Mouse (Mus musculus): ENCODE measurements around the gene Spib. TPM values are rescaled to one million over a fixed set of nuclear protein-coding genes. Genes with fewer than 3 reads are reported as not detected.

Spib gene
- total and polyA plus RNA-seq, 2 experiments: 0.18 to 1.9 TPM

- Histone ChIP-seq H3K4me3 (ENCODE audit: insufficient read depth, low read depth, low read length) (no peak overlapping the region), H3K36me3 (ENCODE audit: control insufficient read depth, insufficient read depth, low read length) (peaks cover 18% of the 10 kb centered on the region; the same call in 1 of the 2 replicates), H3K79me2 (ENCODE audit: control insufficient read depth, insufficient read depth, low read length) (no peaks in the 10 kb centered on the region), H3K9ac (ENCODE audit: low read depth, low read length) (no peak overlapping the region), H3K27me3 (ENCODE audit: control insufficient read depth, insufficient read depth, low read length) (no peaks in the 10 kb centered on the region), H3K4me1 (ENCODE audit: control insufficient read depth, insufficient read depth, low read length) (no peaks in the 10 kb centered on the region), H3K27ac (replicated peaks; ENCODE audit: insufficient read depth, low read depth, low read length) (no peak overlapping the region)
- TF ChIP-seq POLR2A (IDR thresholded peaks at IDR 0.05; ENCODE audit: extremely low read depth, insufficient read depth, low read length): no peak
- no peak for TF ChIP-seq CTCF (IDR thresholded peaks at IDR 0.05; ENCODE audit: low read depth, low read length)
- DNase-seq (ENCODE audit: extremely low read depth, low read depth, low spot score): no peak
- WGBS: 29% methylated on average over 5 of the region's 5 CpGs
Observed at GRCm38 (mm10) chr7:44547725-44548124, 15.9 kb upstream of the Spib start.

GRCm38 (mm10) chr7:44547041-44547440 is 15.2 kb upstream of the Spib start:
- H3K36me3 ChIP-seq (ENCODE audit: control insufficient read depth, insufficient read depth, low read length): peaks cover 16% of the 10 kb centered on the region; the same call in 1 of the 2 replicates
- TF ChIP-seq POLR2A (IDR thresholded peaks at IDR 0.05; ENCODE audit: extremely low read depth, insufficient read depth, low read length) (no peak), CTCF (IDR thresholded peaks at IDR 0.05; ENCODE audit: low read depth, low read length) (no peak)
- no peak for DNase-seq (ENCODE audit: extremely low read depth, low read depth, low spot score)
- H3K4me3 ChIP-seq (ENCODE audit: insufficient read depth, low read depth, low read length): no peak overlapping the region
- no peaks in the 10 kb centered on the region for H3K79me2 ChIP-seq (ENCODE audit: control insufficient read depth, insufficient read depth, low read length)
- H3K9ac ChIP-seq (ENCODE audit: low read depth, low read length): no peak overlapping the region
- H3K4me1 ChIP-seq (ENCODE audit: control insufficient read depth, insufficient read depth, low read length): no peaks in the 10 kb centered on the region
- no peak overlapping the region for H3K27ac ChIP-seq (replicated peaks; ENCODE audit: insufficient read depth, low read depth, low read length)
- 89% methylated on average over 13 of the region's 13 CpGs for WGBS
- H3K27me3 ChIP-seq (ENCODE audit: control insufficient read depth, insufficient read depth, low read length): no peaks in the 10 kb centered on the region

- H3K9ac ChIP-seq (ENCODE audit: low read depth, low read length): no peak overlapping the region
- TF ChIP-seq CTCF (IDR thresholded peaks at IDR 0.05; ENCODE audit: low read depth, low read length) (no peak), POLR2A (IDR thresholded peaks at IDR 0.05; ENCODE audit: extremely low read depth, insufficient read depth, low read length) (no peak)
- 98% methylated on average over 3 of the region's 3 CpGs for WGBS
- no peaks in the 10 kb centered on the region for H3K4me1 ChIP-seq (ENCODE audit: control insufficient read depth, insufficient read depth, low read length)
- no peak overlapping the region for H3K4me3 ChIP-seq (ENCODE audit: insufficient read depth, low read depth, low read length)
- H3K79me2 ChIP-seq (ENCODE audit: control insufficient read depth, insufficient read depth, low read length): no peaks in the 10 kb centered on the region
- no peak for DNase-seq (ENCODE audit: extremely low read depth, low read depth, low spot score)
- peaks cover 9% of the 10 kb centered on the region; the same call in 1 of the 2 replicates for H3K36me3 ChIP-seq (ENCODE audit: control insufficient read depth, insufficient read depth, low read length)
- H3K27ac ChIP-seq (replicated peaks; ENCODE audit: insufficient read depth, low read depth, low read length): no peak overlapping the region
- no peaks in the 10 kb centered on the region for H3K27me3 ChIP-seq (ENCODE audit: control insufficient read depth, insufficient read depth, low read length)
Observed at GRCm38 (mm10) chr7:44546274-44546673, 14.4 kb upstream of the Spib start.

GRCm38 (mm10) chr7:44543071-44543470 is 11.2 kb upstream of the Spib start:
- no peak for DNase-seq (ENCODE audit: extremely low read depth, low read depth, low spot score)
- Histone ChIP-seq H3K4me1 (ENCODE audit: control insufficient read depth, insufficient read depth, low read length) (no peaks in the 10 kb centered on the region), H3K4me3 (ENCODE audit: insufficient read depth, low read depth, low read length) (no peak overlapping the region), H3K36me3 (ENCODE audit: control insufficient read depth, insufficient read depth, low read length) (no peaks in the 10 kb centered on the region), H3K27ac (replicated peaks; ENCODE audit: insufficient read depth, low read depth, low read length) (no peak overlapping the region), H3K79me2 (ENCODE audit: control insufficient read depth, insufficient read depth, low read length) (no peaks in the 10 kb centered on the region), H3K27me3 (ENCODE audit: control insufficient read depth, insufficient read depth, low read length) (no peaks in the 10 kb centered on the region), H3K9ac (ENCODE audit: low read depth, low read length) (no peak overlapping the region)
- 93% methylated on average over 12 of the region's 12 CpGs for WGBS
- TF ChIP-seq CTCF (IDR thresholded peaks at IDR 0.05; ENCODE audit: low read depth, low read length): no peak
- no peak for TF ChIP-seq POLR2A (IDR thresholded peaks at IDR 0.05; ENCODE audit: extremely low read depth, insufficient read depth, low read length)

- TF ChIP-seq CTCF (IDR thresholded peaks at IDR 0.05; ENCODE audit: low read depth, low read length) (no peak), POLR2A (IDR thresholded peaks at IDR 0.05; ENCODE audit: extremely low read depth, insufficient read depth, low read length) (no peak)
- no peaks in the 10 kb centered on the region for H3K79me2 ChIP-seq (ENCODE audit: control insufficient read depth, insufficient read depth, low read length)
- no peak overlapping the region for H3K4me3 ChIP-seq (ENCODE audit: insufficient read depth, low read depth, low read length)
- no peaks in the 10 kb centered on the region for H3K27me3 ChIP-seq (ENCODE audit: control insufficient read depth, insufficient read depth, low read length)
- WGBS: 92% methylated on average over 11 of the region's 11 CpGs
- no peaks in the 10 kb centered on the region for H3K4me1 ChIP-seq (ENCODE audit: control insufficient read depth, insufficient read depth, low read length)
- H3K9ac ChIP-seq (ENCODE audit: low read depth, low read length): no peak overlapping the region
- H3K27ac ChIP-seq (replicated peaks; ENCODE audit: insufficient read depth, low read depth, low read length): no peak overlapping the region
- H3K36me3 ChIP-seq (ENCODE audit: control insufficient read depth, insufficient read depth, low read length): no peaks in the 10 kb centered on the region
- DNase-seq (ENCODE audit: extremely low read depth, low read depth, low spot score): no peak
Observed at GRCm38 (mm10) chr7:44542555-44542954, 10.7 kb upstream of the Spib start.

- WGBS: 95% methylated on average over 41 of the region's 41 CpGs
- Histone ChIP-seq H3K4me1 (ENCODE audit: control insufficient read depth, insufficient read depth, low read length) (no peaks in the 10 kb centered on the region), H3K27ac (replicated peaks; ENCODE audit: insufficient read depth, low read depth, low read length) (no peak overlapping the region), H3K27me3 (ENCODE audit: control insufficient read depth, insufficient read depth, low read length) (no peaks in the 10 kb centered on the region), H3K4me3 (ENCODE audit: insufficient read depth, low read depth, low read length) (no peak overlapping the region), H3K36me3 (ENCODE audit: control insufficient read depth, insufficient read depth, low read length) (no peaks in the 10 kb centered on the region), H3K9ac (ENCODE audit: low read depth, low read length) (no peak overlapping the region), H3K79me2 (ENCODE audit: control insufficient read depth, insufficient read depth, low read length) (no peaks in the 10 kb centered on the region)
- no peak for DNase-seq (ENCODE audit: extremely low read depth, low read depth, low spot score)
- no peak for TF ChIP-seq CTCF (IDR thresholded peaks at IDR 0.05; ENCODE audit: low read depth, low read length)
- TF ChIP-seq POLR2A (IDR thresholded peaks at IDR 0.05; ENCODE audit: extremely low read depth, insufficient read depth, low read length): no peak
Observed at GRCm38 (mm10) chr7:44538756-44539624, 7.1 kb upstream of the Spib start.
